8 mouse cellular contexts compared by ENCODE assay signal in genomic region chr3:84692647-84693199, GRCm38 (mm10). TPM values are rescaled to one million over a fixed set of nuclear protein-coding genes. Genes with fewer than 3 reads are reported as not detected.
DNase-seq lines count a peak whose midpoint lies in the region; ATAC-seq and TF ChIP-seq lines count a peak whose summit lies in the region.

No protein-coding gene starts in this region.

- H3K4me3 ChIP-seq in limb, embryonic 14.5 days (replicated peaks; ENCODE audit: low read length), result no peak overlapping the region
- H3K4me3 ChIP-seq in limb, embryonic 10.5 days, result no peak overlapping the region
- H3K4me3 ChIP-seq in hindbrain, embryonic 12.5 days, result no peak overlapping the region

- 60% methylated on average over 4 of the region's 4 CpGs for WGBS in limb, embryonic 14.5 days
- whole genome bisulfite sequencing in limb, embryonic 10.5 days, result 63% methylated on average over 4 of the region's 4 CpGs
- 65% methylated on average over 4 of the region's 4 CpGs for WGBS in hindbrain, embryonic 12.5 days

- H3K4me1 ChIP-seq in limb, embryonic 14.5 days (ENCODE audit: control insufficient read depth, insufficient read depth, low read length), result peaks cover 11% of the 10 kb centered on the region
- H3K4me1 ChIP-seq in limb, embryonic 10.5 days, result 0 out of 2 replicates have a peak, but pooled peaks cover 2% of the 10 kb centered on the region
- peaks cover 20% of the 10 kb centered on the region for H3K4me1 ChIP-seq in hindbrain, embryonic 12.5 days

- ATAC-seq in limb, embryonic 14.5 days (ENCODE audit: low FRiP score, low read depth), result no peak
- ATAC-seq in hindbrain, embryonic 12.5 days (ENCODE audit: low FRiP score), result no peak

- H3K27ac ChIP-seq in limb, embryonic 14.5 days (replicated peaks; ENCODE audit: low read depth, low read length), result no peak overlapping the region
- H3K27ac ChIP-seq in limb, embryonic 10.5 days, result no peak overlapping the region
- no peak overlapping the region for H3K27ac ChIP-seq in hindbrain, embryonic 12.5 days

- no peak overlapping the region for H3K9ac ChIP-seq in limb, embryonic 14.5 days (ENCODE audit: low read depth, low read length, severe bottlenecking)
- no peak overlapping the region for H3K9ac ChIP-seq in hindbrain, embryonic 12.5 days

- H3K9me3 ChIP-seq in limb, embryonic 14.5 days (ENCODE audit: control insufficient read depth, low read length), result no peaks in the 10 kb centered on the region
- no peaks in the 10 kb centered on the region for H3K9me3 ChIP-seq in limb, embryonic 10.5 days (replicated peaks)
- H3K9me3 ChIP-seq in hindbrain, embryonic 12.5 days (replicated peaks), result no peaks in the 10 kb centered on the region

- no peaks in the 10 kb centered on the region for H3K27me3 ChIP-seq in limb, embryonic 14.5 days (ENCODE audit: control insufficient read depth, insufficient read depth, low read length)
- H3K27me3 ChIP-seq in limb, embryonic 10.5 days (ENCODE audit: low read depth, poor library complexity, severe bottlenecking), result no peaks in the 10 kb centered on the region
- H3K27me3 ChIP-seq in hindbrain, embryonic 12.5 days, result no peaks in the 10 kb centered on the region; the same call in none of the 2 replicates

- TF ChIP-seq POLR2A in limb, embryonic 14.5 days (IDR thresholded peaks at IDR 0.05; ENCODE audit: borderline replicate concordance, extremely low read depth, insufficient read depth, insufficient read length), result no peak

- H3K4me2 ChIP-seq in limb, embryonic 14.5 days (replicated peaks; ENCODE audit: low read depth, low read length, severe bottlenecking), result no peak overlapping the region
- no peak overlapping the region for H3K4me2 ChIP-seq in hindbrain, embryonic 12.5 days (replicated peaks)

- DNase-seq in cerebellum, adult 9-10 months, result peak; percentile 69
- no peak for DNase-seq in cerebellum, adult 9-11 months
- peak; percentile 82 for DNase-seq in limb, embryonic 14.5 days (ENCODE audit: low spot score)
- DNase-seq in limb, embryonic 10.5 days (ENCODE audit: low spot score), result no peak
- peak; percentile 18 to 48 for DNase-seq in cerebellum, postnatal 36 days
- DNase-seq in lung, postnatal 36 days, result peak; percentile 82
- DNase-seq in spleen, postnatal 4 days (ENCODE audit: low spot score in 2 of 2), result no peak

- H3K36me3 ChIP-seq in limb, embryonic 14.5 days (ENCODE audit: control insufficient read depth, insufficient read depth, low read length), result no peaks in the 10 kb centered on the region
- no peaks in the 10 kb centered on the region for H3K36me3 ChIP-seq in limb, embryonic 10.5 days
- H3K36me3 ChIP-seq in hindbrain, embryonic 12.5 days, result no peaks in the 10 kb centered on the region

RNA-seq across cellular contexts. Expression of gene Tmem154, which starts 26.7 kb away (rescaled TPM):
- 3.2 and 4.2 TPM in 2 replicates for polyA plus RNA-seq in limb, embryonic 14.5 days (2012; rRNA removed)
- polyA plus RNA-seq in limb, embryonic 14.5 days (2014; fragmentation: Nextera tagmentation; extraction: Ambion mirVana), result 6.8 and 9.0 TPM in 2 replicates
- 0.28 and 0.41 TPM in 2 replicates for polyA plus RNA-seq in limb, embryonic 10.5 days (2016; fragmentation: Nextera tagmentation; extraction: Ambion mirVana)
- polyA plus RNA-seq in hindbrain, embryonic 12.5 days (2016; fragmentation: Nextera tagmentation; extraction: Ambion mirVana), result 0.44 and 1.1 TPM in 2 replicates

Comparison
In these comparisons a context has a peak if more than half of its experiments do, and no peak if none do; other contexts are left out.
1. DNase-seq: peak in cerebellum, adult 9-10 months (single experiment), limb, embryonic 14.5 days (single experiment), cerebellum, postnatal 36 days (2 of 2) and lung, postnatal 36 days (single experiment); none in cerebellum, adult 9-11 months (single experiment), limb, embryonic 10.5 days (single experiment) and spleen, postnatal 4 days (0 of 2).